Mouse (Mus musculus): ENCODE measurements around the gene Cwc22.

DNA sequence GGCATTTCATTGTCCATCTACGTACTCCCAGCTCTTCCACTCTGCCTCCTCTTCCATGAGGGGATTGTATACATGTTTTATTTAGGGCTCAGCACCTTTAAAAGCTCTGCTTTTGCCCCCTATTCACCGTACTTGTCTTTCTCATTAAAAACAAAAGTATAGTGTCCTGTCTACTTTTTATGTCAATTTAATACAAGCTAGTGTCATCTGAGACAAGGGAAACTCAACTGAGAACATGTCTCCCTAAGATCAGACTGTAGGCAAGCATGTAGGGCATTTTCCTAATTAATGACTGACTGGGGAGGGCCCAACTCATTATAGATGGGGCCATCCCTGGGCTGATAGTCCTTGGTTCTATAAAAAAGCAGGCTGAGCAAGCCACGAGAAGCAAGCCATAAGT lies 8.4 kb downstream of the Cwc22 start:
- TF ChIP-seq TAL1 (IDR thresholded peaks at IDR 0.05; ENCODE audit: low read length) (no peak), GATA1 (IDR thresholded peaks at IDR 0.05; ENCODE audit: low read length) (no peak)

All from erythroblast, embryonic 14.5 days (primary cell).